Mouse (Mus musculus) embryo, embryonic 10.5 days (tissue): ENCODE measurements at regions not wholly inside any gene's neighbourhood (a gene's known extent, or its start where the extent isn't known, plus 50 kb on each side); places are given as distances from the start of the nearest gene placed in this dataset.

Source experiments
- DNase-seq: peaks from one replicate; pipeline ENCODE4 v3.0.0-alpha.2; 2015; ENCODE audit warnings: low spot score

DNA sequence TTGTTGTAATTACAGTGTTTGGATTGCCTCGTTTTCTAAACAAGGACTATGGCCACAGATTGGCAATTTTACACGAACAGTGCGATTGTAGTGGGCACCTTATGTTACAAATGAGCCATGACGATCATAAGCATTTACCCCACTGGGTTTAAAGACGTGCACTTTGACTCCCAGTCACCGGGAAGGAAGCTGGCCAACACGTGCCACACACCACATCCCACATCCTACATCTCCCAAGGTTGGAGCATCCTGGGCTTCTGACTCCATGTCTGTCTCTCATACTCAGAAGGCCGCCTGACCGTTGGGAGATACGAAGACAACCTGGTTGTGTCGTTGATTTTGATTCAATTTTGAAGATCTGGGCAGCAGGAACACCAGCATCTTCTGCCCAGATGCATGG, 159.8 kb upstream of the Tshz3 start:
- no peak for DNase-seq

DNA sequence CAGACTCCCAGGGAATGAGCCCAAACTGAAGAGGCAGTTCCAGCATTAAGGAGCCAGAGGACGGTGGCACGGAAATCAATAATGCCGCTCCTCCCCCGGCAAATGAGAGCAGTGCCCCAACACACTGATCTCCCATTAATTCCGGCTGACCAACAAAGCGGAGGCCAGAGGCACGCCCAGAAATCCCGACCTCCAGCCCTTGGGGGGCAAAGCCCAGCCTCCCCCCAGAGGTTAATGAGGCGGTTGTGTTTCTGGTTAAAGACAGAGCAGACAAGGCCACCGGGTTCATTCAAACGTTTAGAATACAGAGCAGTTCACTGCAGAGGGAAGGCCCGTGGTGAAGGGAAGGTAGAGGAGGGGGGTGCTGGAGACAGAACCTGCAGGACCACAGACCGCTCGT, 149.9 kb upstream of the Tshz3 start:
- peak; percentile 66 for DNase-seq

DNA sequence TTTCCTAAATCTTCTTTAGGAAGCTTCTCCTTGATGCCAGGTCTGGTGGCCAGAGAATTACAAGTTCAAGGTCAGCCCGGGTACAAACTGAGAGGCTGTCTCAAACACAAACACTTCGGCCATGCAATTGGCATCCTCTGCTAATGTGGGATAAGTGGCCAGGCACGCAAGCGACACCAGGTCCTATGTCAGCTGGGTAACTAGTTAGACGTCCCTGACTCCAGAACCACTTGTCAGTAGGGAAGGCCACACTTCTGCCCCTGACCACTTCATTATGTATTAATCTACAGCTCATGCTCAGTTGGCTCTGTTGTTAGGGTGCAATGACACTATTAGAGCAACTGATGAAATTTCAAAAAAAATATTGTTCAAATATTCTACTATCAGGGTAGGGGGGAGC, 149.5 kb upstream of the Tshz3 start:
- DNase-seq: no peak

DNA sequence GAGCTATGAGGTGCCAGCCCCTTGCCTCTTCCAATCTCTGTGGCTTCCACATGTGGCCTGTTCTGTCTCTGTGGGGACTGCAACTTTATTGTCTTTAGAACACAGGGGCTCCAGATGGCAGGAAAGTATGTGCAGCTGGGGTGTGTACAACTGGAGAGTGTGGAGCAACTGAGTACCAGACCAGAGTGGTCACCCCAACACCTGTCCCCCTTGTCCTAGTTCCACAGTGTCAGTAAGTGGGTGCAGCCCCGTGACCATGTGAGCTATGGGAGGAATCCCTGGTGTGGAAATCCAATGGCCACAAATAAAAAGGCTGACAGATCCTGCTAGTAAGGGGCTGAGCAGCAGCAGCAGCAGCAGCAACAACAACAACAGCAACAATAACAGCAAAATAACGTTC, 126.9 kb upstream of the Tshz3 start:
- no peak for DNase-seq

DNA sequence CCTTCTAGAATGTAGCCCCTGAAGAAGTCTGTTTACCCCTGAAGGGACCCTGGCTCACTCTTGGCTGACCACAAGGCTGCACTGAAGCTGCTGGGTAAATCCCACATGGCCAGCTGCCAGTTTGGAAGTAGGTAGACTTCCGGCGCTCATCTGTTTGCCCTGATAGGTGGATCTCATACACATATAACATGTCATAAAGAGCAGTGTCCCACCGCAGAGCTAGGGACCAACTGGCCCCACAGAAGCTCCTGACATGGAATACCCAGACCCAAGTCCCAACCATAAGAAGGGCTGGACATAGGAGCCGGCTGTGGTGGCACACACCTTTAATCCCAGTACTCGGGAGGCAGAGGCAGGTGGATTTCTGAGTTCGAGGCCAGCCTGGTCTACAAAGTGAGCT, 115.8 kb upstream of the Tshz3 start:
- DNase-seq: no peak

DNA sequence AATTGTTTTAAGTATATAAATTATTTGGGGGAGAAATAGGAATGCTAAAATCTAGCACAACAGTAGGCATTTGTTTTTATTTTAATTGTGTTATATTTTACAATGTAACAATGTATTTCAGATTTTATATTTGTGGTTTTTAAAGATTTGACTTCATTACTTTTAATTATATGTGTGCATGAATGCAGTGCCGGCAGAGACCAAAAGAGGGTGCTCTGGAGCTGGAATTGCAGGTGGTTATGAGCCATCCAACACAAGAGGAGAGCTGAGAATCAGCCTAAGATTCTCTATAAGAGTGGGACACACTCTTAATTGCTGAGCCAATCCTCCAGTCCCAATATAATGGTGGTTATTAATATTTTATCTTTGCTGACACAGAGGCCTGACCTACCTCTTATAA, 112.9 kb upstream of the Tshz3 start:
- no peak for DNase-seq

DNA sequence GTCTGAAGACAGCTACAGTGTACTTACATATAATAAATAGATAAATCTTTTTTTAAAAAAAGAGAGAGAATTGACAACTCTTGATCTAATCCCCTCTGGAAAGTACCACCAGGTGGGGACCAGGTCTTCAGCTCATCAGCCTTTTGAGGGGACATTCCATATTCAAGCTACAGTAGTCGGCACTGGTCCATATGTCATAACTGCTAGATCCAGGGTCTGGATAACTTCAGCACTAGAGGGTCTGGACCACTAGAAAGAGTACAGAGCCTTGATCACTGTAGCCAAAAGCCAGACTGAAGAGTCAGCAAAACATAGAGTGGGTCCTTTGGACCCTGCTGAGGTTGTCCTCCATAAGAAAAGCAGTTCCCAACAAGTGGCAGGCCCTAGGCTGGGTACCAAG, 106.4 kb upstream of the Tshz3 start:
- DNase-seq: no peak

DNA sequence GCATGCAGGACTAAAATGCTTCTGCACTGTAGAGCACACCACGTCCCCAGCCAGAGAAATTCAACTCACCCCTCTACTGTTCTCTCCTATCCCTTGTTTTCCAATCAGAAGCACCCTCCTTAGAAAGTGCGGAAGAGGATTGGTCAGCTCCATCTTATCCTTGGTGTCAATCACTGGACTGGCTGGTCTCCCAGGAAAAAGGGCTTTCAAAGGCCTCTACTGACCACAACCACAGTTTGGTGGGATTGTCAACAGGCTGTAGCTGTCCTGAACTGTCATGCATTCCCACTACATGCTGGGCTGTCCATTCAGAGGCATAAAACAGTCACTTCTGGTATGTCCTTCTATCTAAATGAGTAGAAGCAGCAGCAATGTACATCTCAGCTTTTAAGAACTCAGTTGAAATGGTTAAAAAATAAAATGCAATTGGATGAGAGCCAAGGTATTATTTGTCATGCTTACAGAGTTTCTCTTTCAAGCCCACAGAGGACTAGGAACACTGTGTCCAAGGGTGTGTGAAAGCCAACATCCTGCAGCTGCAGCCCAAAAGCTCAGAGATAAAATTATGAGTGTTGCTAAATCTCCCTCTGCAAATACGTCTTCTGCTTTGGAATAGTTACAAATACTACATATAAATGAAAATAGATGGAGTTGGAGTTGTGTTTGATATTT, 101.2 kb upstream of the Tshz3 start:
- no peak for DNase-seq

DNA sequence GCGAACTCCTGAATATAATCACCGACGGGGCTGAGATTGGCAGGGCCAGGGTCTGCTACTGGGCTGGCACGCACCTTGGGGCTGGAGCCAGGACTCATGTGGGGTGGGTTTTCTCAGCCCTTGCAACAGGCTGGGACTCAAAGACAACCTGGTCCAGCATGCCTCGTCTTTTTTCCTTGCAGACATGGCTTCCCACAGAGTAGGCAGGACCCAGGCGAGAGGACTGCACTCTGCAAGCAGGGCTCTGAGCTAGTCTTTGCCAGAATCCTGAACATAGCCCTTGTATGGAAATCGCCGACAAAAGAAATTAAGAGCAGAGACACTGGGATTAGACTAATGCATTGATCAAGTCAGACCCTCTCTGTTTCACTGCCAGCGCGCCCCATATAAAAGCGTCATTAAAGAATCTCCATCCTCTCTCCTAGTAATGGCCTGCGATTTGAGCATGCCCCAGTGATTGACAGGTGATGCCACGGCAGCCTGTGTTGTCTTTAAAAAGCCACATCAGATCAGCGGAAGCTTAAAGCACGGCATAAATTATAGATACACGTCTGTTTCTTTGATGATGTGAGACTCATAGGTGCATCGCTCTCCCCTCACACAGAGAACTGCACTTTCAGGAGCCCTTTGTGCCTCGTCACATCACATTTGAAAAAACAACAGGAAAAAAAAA, 92.8 kb upstream of the Tshz3 start:
- no peak for DNase-seq

DNA sequence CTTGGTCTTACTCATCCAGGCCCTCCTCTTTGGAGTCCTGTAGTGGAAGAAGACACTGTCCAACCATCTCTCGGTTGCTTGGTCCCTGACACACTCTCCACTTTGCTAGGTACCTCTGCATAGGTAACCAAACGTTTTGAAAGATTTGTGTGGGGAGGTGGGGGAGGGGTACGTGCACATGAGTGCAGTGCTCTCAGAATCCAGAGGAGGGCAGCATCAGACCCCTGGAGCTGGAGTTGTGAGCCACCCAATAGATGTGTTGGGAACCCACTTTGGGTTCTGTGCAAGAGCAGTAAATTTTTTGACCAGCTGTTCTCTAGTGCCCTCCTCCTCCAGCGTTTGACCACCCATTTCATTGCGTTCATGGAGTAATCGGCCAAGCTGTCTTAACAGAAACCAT, 77.7 kb upstream of the Tshz3 start:
- peak; percentile 11 for DNase-seq

DNA sequence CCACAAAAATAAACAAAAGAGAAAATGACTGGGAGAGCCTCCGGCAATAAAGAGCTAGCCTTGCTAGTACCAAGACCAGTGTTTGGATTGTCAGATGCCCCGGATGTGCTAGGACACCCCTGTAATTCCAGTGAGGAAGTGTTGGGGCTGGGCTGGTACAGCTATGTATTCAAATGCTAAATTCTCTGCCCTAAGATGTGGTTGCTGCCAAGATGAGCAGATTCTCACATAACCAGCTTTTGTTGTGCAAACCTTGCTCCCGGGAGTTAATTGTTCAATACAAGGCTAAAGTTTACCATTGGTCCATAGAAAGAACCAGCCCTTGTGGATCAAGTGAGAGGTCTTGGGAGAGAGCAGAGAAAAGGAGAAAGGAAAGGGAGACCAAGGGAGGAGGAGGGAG, 53.7 kb upstream of the Tshz3 start:
- no peak for DNase-seq
